Mouse (Mus musculus) spleen, adult 2 months (tissue): Measurements from ENCODE around the gene Fignl1.

Experiments
- CTCF ChIP-seq: fragments of 200-500 bp; IDR thresholded peaks from 2 replicates; pipeline ENCODE4 v1.5.1; 2011; ENCODE audit warnings: mild to moderate bottlenecking, inconsistent platforms; ENCODE audit not compliant: insufficient read depth, insufficient read length, insufficient replicate concordance; ENCODE audit errors: extremely low read depth
- POLR2A ChIP-seq: fragments of 200-500 bp; IDR thresholded peaks from 2 replicates; pipeline ENCODE4 v1.6.1; 2011; ENCODE audit warnings: low read depth, low read length, inconsistent platforms

- no peak for TF ChIP-seq CTCF
- TF ChIP-seq POLR2A = no peak
These were observed 7.7 kb downstream of the Fignl1 start for GRCm38 (mm10) chr11:11801067-11801466.
